ENCODE assay signal across 8 mouse cellular contexts in genomic region chr2:86464442-86465109, GRCm38 (mm10). TPM values are rescaled to one million over a fixed set of nuclear protein-coding genes. Genes with fewer than 3 reads are reported as not detected.
DNase-seq lines count a peak whose midpoint lies in the region; ATAC-seq and TF ChIP-seq lines count a peak whose summit lies in the region.

No protein-coding gene starts in this region.

- peak; percentile 90 for TF ChIP-seq CTCF in layer of hippocampus, adult 2 months (conservative IDR thresholded peaks at IDR 0.05)

- ATAC-seq in embryonic facial prominence, embryonic 15.5 days (ENCODE audit: insufficient number of reproducible peaks, low FRiP score, low TSS enrichment, low read depth): no peak
- 0 out of 2 replicates have a peak, but pooled peaks have one; percentile 42 for ATAC-seq in lung, embryonic 15.5 days (ENCODE audit: borderline replicate concordance, extremely low read depth, low FRiP score, low TSS enrichment)

- no peaks in the 10 kb centered on the region for H3K36me3 ChIP-seq in embryonic facial prominence, embryonic 15.5 days
- H3K36me3 ChIP-seq in lung, embryonic 15.5 days: no peaks in the 10 kb centered on the region

- no peak overlapping the region for H3K9ac ChIP-seq in embryonic facial prominence, embryonic 15.5 days
- no peak overlapping the region for H3K9ac ChIP-seq in lung, embryonic 15.5 days

- H3K27me3 ChIP-seq in embryonic facial prominence, embryonic 15.5 days: no peaks in the 10 kb centered on the region
- no peaks in the 10 kb centered on the region for H3K27me3 ChIP-seq in lung, embryonic 15.5 days

- H3K9me3 ChIP-seq in embryonic facial prominence, embryonic 15.5 days (replicated peaks): no peaks in the 10 kb centered on the region
- no peaks in the 10 kb centered on the region for H3K9me3 ChIP-seq in lung, embryonic 15.5 days

- H3K4me1 ChIP-seq in embryonic facial prominence, embryonic 15.5 days: no peaks in the 10 kb centered on the region
- no peaks in the 10 kb centered on the region for H3K4me1 ChIP-seq in lung, embryonic 15.5 days

- intact Hi-C loops in heart, postnatal 36 days (cut with DNase I): loop anchor here (1.0 to 5.0 kb wide), 2 partner anchors 738 to 1342 kb away; no protein-coding TSS in a partner anchor

- DNase-seq in 3134 (ENCODE audit: extremely low read depth, insufficient read length, low spot score): peak; percentile 1
- peak; percentile 27 for DNase-seq in adrenal gland, adult 2 months
- peak; percentile 39 to 45 for DNase-seq in heart, postnatal 36 days
- peak; percentile 14 to 60 for DNase-seq in layer of hippocampus, adult 2 months (ENCODE audit: low spot score in 2 of 2)
- peak; percentile 82 for DNase-seq in retina, embryonic 14.5 days (ENCODE audit: low spot score)
- DNase-seq in c-Kit-positive CD71-positive TER-119-positive erythroid progenitor cells, embryonic 14.5 days (ENCODE audit: low spot score): no peak

- H3K27ac ChIP-seq in embryonic facial prominence, embryonic 15.5 days (replicated peaks): no peak overlapping the region
- H3K27ac ChIP-seq in layer of hippocampus, adult 2 months: no peak overlapping the region
- no peak overlapping the region for H3K27ac ChIP-seq in lung, embryonic 15.5 days

- no peak overlapping the region for H3K4me3 ChIP-seq in embryonic facial prominence, embryonic 15.5 days (replicated peaks)
- no peak overlapping the region for H3K4me3 ChIP-seq in layer of hippocampus, adult 2 months
- H3K4me3 ChIP-seq in lung, embryonic 15.5 days: no peak overlapping the region

- 24% methylated on average over 10 of the region's 10 CpGs for WGBS in embryonic facial prominence, embryonic 15.5 days
- 24% methylated on average over 10 of the region's 10 CpGs for WGBS in lung, embryonic 15.5 days

- H3K4me2 ChIP-seq in embryonic facial prominence, embryonic 15.5 days (replicated peaks): 0 out of 2 replicates have a peak overlapping the region, but pooled peaks have one; percentile 28
- H3K4me2 ChIP-seq in lung, embryonic 15.5 days: peak overlapping the region; percentile 36; the same call in 1 of the 2 replicates

RNA-seq across cellular contexts. Expression of gene Olfr1066, which starts 8.5 kb away (rescaled TPM):
- total RNA-seq in adrenal gland, adult 2 months (2021): not detected
- not detected in 2 replicates for polyA plus RNA-seq in adrenal gland, adult 2 months (2012; rRNA removed)
- polyA plus RNA-seq in embryonic facial prominence, embryonic 15.5 days (2015; fragmentation: Nextera tagmentation; extraction: Ambion mirVana): not detected in 2 replicates
- total RNA-seq in heart, postnatal 36 days (2021): not detected
- not detected for total RNA-seq in layer of hippocampus, adult 2 months (2021)
- not detected in 2 replicates for polyA plus RNA-seq in lung, embryonic 15.5 days (2015; fragmentation: Nextera tagmentation; extraction: Ambion mirVana)

RNA-seq across cellular contexts. Expression of gene Olfr1065, which starts 14.2 kb away (rescaled TPM):
- not detected for total RNA-seq in adrenal gland, adult 2 months (2021)
- polyA plus RNA-seq in adrenal gland, adult 2 months (2012; rRNA removed): not detected in 2 replicates
- 0.09 and 0.29 TPM in 2 replicates for polyA plus RNA-seq in embryonic facial prominence, embryonic 15.5 days (2015; fragmentation: Nextera tagmentation; extraction: Ambion mirVana)
- total RNA-seq in heart, postnatal 36 days (2021): not detected
- total RNA-seq in layer of hippocampus, adult 2 months (2021): not detected
- not detected in 2 replicates for polyA plus RNA-seq in lung, embryonic 15.5 days (2015; fragmentation: Nextera tagmentation; extraction: Ambion mirVana)

RNA-seq across cellular contexts. Expression of gene Olfr228, which starts 22.6 kb away (rescaled TPM):
- total RNA-seq in adrenal gland, adult 2 months (2021): not detected
- polyA plus RNA-seq in adrenal gland, adult 2 months (2012; rRNA removed): not detected in 2 replicates
- polyA plus RNA-seq in embryonic facial prominence, embryonic 15.5 days (2015; fragmentation: Nextera tagmentation; extraction: Ambion mirVana): 0.32 and 0.44 TPM in 2 replicates
- not detected for total RNA-seq in heart, postnatal 36 days (2021)
- total RNA-seq in layer of hippocampus, adult 2 months (2021): not detected
- polyA plus RNA-seq in lung, embryonic 15.5 days (2015; fragmentation: Nextera tagmentation; extraction: Ambion mirVana): not detected in 2 replicates

RNA-seq across cellular contexts. Expression of gene Olfr1062, which starts 38.0 kb away (rescaled TPM):
- not detected for total RNA-seq in adrenal gland, adult 2 months (2021)
- not detected in 2 replicates for polyA plus RNA-seq in adrenal gland, adult 2 months (2012; rRNA removed)
- 0.05 TPM in 1 of 2 replicates, not detected in the other for polyA plus RNA-seq in embryonic facial prominence, embryonic 15.5 days (2015; fragmentation: Nextera tagmentation; extraction: Ambion mirVana)
- not detected for total RNA-seq in heart, postnatal 36 days (2021)
- total RNA-seq in layer of hippocampus, adult 2 months (2021): not detected
- not detected in 2 replicates for polyA plus RNA-seq in lung, embryonic 15.5 days (2015; fragmentation: Nextera tagmentation; extraction: Ambion mirVana)

RNA-seq across cellular contexts. Expression of gene Olfr1076, which starts 43.7 kb away (rescaled TPM):
- total RNA-seq in adrenal gland, adult 2 months (2021): not detected
- polyA plus RNA-seq in adrenal gland, adult 2 months (2012; rRNA removed): not detected in 2 replicates
- not detected in 2 replicates for polyA plus RNA-seq in embryonic facial prominence, embryonic 15.5 days (2015; fragmentation: Nextera tagmentation; extraction: Ambion mirVana)
- total RNA-seq in heart, postnatal 36 days (2021): not detected
- not detected for total RNA-seq in layer of hippocampus, adult 2 months (2021)
- polyA plus RNA-seq in lung, embryonic 15.5 days (2015; fragmentation: Nextera tagmentation; extraction: Ambion mirVana): not detected in 2 replicates
